Mouse (Mus musculus): ENCODE measurements around the gene Itga6.

DNA sequence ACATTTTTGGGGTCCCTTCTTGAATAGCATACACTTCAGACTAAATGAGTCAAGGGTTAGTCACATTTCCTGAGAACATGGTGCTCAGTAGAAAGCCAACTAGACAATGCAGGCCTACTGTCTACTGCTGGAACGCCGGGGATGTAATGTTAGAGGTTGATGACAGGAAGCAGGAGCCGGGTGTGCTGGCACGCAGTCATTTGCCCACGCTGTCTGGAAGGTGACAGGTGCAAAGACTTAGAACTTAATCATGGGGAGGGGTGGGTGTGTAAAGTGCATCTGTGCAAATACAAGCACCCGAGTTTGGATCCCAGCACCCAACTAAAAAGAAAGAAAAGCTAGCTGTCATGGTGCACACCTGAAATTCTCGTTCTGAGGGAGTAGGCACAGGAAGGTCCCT, 159.7 kb downstream of the Itga6 start:
- TF ChIP-seq CTCF (IDR thresholded peaks at IDR 0.05; ENCODE audit: low read depth, low read length) (no peak), GATA1 (IDR thresholded peaks at IDR 0.05; ENCODE audit: borderline replicate concordance, low read length) (no peak), GATA2 (IDR thresholded peaks at IDR 0.05; ENCODE audit: borderline replicate concordance, low read depth, low read length) (no peak), TAL1 (conservative IDR thresholded peaks at IDR 0.05; ENCODE audit: low read depth, low read length) (no peak)
